30 mouse cellular contexts compared by ENCODE assay signal in the genomic region with DNA sequence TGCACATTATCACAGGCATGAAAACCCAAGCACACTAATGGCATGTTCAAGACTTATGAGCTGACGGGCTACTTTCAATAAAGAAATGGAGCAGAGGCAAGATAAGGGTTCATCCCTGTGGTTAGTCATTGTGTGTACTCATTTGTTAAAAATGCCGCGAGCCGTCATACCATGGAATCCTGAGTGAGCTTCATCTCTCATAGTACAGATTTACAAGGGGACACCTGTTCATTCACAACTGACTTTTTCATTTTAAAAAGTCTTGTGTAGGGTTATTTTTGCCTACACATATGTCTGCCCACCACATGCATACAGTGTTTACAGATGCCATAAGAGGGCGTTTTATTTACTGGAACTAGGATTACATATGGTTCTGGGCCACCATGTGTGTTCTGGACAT.
"Had no signal": no experiment of that assay in that cellular context is flagged by ENCODE, and none has a peak within 500 bp of the region (broad histone marks: within the 10 kb centered on the region; RNA-seq: fewer than 3 reads in every experiment).

No protein-coding gene starts in this region.

- H3K36me3 ChIP-seq: heart, embryonic 12.5 days; heart, embryonic 13.5 days; heart, embryonic 15.5 days; hindbrain, embryonic 10.5 days; hindbrain, embryonic 12.5 days; hindbrain, embryonic 13.5 days; hindbrain, embryonic 15.5 days; intestine, embryonic 15.5 days; kidney, embryonic 15.5 days had no signal

- H3K27me3 ChIP-seq: heart, embryonic 12.5 days; heart, embryonic 13.5 days; heart, embryonic 15.5 days; hindbrain, embryonic 12.5 days; hindbrain, embryonic 13.5 days; hindbrain, embryonic 15.5 days; intestine, embryonic 15.5 days; kidney, embryonic 15.5 days had no signal

- H3K4me3 ChIP-seq: heart, embryonic 12.5 days; heart, embryonic 13.5 days; heart, embryonic 15.5 days; hindbrain, embryonic 10.5 days; hindbrain, embryonic 12.5 days; hindbrain, embryonic 13.5 days; hindbrain, embryonic 15.5 days; intestine, embryonic 15.5 days; kidney, embryonic 15.5 days; layer of hippocampus, adult 2 months; left cerebral cortex, adult 2 months had no signal

- H3K4me1 ChIP-seq: heart, embryonic 12.5 days; heart, embryonic 13.5 days; heart, embryonic 15.5 days; hindbrain, embryonic 12.5 days; hindbrain, embryonic 13.5 days; hindbrain, embryonic 15.5 days; intestine, embryonic 15.5 days; kidney, embryonic 15.5 days had no signal

- H3K9ac ChIP-seq: heart, embryonic 12.5 days; heart, embryonic 13.5 days; heart, embryonic 15.5 days; hindbrain, embryonic 12.5 days; hindbrain, embryonic 13.5 days; hindbrain, embryonic 14.5 days; hindbrain, embryonic 15.5 days; intestine, embryonic 15.5 days; kidney, embryonic 15.5 days had no signal

- DNase-seq: heart, postnatal 10 days; heart, postnatal 14 days; heart, postnatal 36 days; heart, postnatal 4 days; kidney, adult 11 months; kidney, adult 18-20 months; kidney, adult 2 months; kidney, adult 8-10 months; kidney, adult 9 months; kidney, postnatal 10 days; kidney, postnatal 14 days; kidney, postnatal 25 days; kidney, postnatal 36 days; kidney, postnatal 4 days; layer of hippocampus, adult 9-11 months; layer of hippocampus, postnatal 36 days had no signal

- H3K27ac ChIP-seq: heart, embryonic 13.5 days; heart, embryonic 15.5 days; hindbrain, embryonic 10.5 days; hindbrain, embryonic 12.5 days; hindbrain, embryonic 13.5 days; hindbrain, embryonic 14.5 days; hindbrain, embryonic 15.5 days; hindbrain, postnatal 0 days; intestine, embryonic 15.5 days; kidney, embryonic 15.5 days; kidney, postnatal 0 days; layer of hippocampus, adult 2 months; left cerebral cortex, adult 2 months had no signal
